Mouse (Mus musculus): ENCODE measurements around the gene Pde7b. TPM values are rescaled to one million over a fixed set of nuclear protein-coding genes. Genes with fewer than 3 reads are reported as not detected.

Gene Pde7b
- polyA plus RNA-seq, 1 experiment = 25.4 TPM

DNA sequence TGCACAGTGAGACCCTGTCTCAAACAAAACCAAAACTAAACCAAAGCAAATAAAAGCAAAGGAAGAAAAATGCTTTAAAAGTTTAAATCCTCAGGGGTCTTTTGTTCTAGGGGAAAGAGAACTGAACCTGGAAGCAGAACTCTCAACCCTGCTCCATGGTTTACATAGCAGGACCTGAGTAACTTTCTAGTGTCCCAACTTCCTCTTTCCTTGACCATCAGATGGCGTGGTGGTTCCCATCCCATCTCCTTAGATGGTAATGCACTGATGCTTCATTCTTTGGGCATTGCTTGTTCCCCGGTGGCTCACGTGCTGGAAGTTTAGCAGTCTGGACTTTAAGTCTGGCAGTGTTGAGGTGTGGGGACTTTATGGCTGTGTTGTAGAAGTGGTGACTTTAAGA is 343.5 kb downstream of the Pde7b start:
- TF ChIP-seq POLR2A (IDR thresholded peaks at IDR 0.05; ENCODE audit: extremely low read depth, insufficient read depth, low read length) (no peak), CTCF (IDR thresholded peaks at IDR 0.05; ENCODE audit: extremely low read depth, insufficient read depth, low read length) (no peak)
- H3K4me3 ChIP-seq (ENCODE audit: insufficient read depth, low read length) = no peak overlapping the region
- no peak overlapping the region for H3K27ac ChIP-seq (ENCODE audit: insufficient read depth, low read length)
- H3K4me1 ChIP-seq (ENCODE audit: control insufficient read depth, insufficient read depth, low read length) = peaks cover 4% of the 10 kb centered on the region; the same call in 1 of the 2 replicates

DNA sequence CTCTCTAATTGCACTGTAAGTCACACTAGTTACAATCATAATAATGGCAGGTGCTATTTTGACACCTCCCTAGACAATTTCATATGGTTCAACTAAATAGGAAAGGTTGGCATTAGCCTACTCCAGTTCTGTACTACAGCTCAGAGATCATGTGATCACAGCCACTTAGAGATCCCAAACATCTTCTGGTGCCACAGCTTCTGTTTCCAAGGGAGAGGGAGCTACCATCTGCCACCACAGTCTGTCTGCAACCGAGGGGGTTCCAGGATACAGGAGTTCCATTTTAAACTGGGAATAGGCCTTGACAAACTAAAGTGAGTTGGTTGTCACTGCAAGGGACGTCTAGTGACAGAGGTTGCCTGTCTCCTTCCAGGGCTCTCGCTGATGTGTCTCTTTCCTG is 344.1 kb downstream of the Pde7b start:
- TF ChIP-seq CTCF (IDR thresholded peaks at IDR 0.05; ENCODE audit: extremely low read depth, insufficient read depth, low read length) = no peak
- TF ChIP-seq POLR2A (IDR thresholded peaks at IDR 0.05; ENCODE audit: extremely low read depth, insufficient read depth, low read length) = no peak
- Histone ChIP-seq H3K4me1 (ENCODE audit: control insufficient read depth, insufficient read depth, low read length) (peaks cover 4% of the 10 kb centered on the region; the same call in 1 of the 2 replicates), H3K4me3 (ENCODE audit: insufficient read depth, low read length) (no peak overlapping the region), H3K27ac (ENCODE audit: insufficient read depth, low read length) (no peak overlapping the region)

DNA sequence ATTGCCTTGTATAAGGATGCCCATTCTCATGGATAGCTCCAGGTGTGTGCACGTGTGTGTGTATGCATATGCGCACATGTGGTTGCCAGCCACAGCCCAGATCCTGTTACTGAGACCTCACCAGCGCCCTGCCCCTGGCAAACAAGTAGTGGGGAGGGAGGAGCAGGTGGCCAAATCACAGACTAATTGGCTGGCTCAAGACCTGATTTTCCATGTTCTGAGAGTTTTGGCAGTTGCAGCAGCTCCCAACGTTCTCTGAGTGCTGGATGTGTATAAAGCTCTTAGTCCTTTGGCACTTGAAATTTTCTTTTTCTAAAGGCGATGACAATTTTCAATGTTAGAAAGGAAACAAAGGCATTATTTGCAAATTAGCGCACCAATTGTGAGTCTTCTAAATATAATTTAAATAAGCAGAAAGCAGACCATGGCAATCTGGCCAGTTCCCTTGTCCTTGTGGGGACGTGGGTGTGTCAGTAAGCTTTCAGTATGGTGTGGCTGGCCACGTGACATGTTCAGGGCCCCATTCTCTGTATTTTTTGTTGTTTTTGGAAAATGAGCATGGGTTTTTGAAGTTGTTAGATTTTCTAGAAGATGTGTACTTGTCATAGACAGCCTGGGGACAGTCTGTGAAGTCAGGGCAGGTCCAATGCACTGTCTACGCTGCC is 345.7 kb downstream of the Pde7b start:
- H3K4me3 ChIP-seq (ENCODE audit: insufficient read depth, low read length) = no peak overlapping the region
- TF ChIP-seq CTCF (IDR thresholded peaks at IDR 0.05; ENCODE audit: extremely low read depth, insufficient read depth, low read length) (no peak), POLR2A (IDR thresholded peaks at IDR 0.05; ENCODE audit: extremely low read depth, insufficient read depth, low read length) (no peak)
- no peak overlapping the region for H3K27ac ChIP-seq (ENCODE audit: insufficient read depth, low read length)
- peaks cover 4% of the 10 kb centered on the region; the same call in 1 of the 2 replicates for H3K4me1 ChIP-seq (ENCODE audit: control insufficient read depth, insufficient read depth, low read length)

DNA sequence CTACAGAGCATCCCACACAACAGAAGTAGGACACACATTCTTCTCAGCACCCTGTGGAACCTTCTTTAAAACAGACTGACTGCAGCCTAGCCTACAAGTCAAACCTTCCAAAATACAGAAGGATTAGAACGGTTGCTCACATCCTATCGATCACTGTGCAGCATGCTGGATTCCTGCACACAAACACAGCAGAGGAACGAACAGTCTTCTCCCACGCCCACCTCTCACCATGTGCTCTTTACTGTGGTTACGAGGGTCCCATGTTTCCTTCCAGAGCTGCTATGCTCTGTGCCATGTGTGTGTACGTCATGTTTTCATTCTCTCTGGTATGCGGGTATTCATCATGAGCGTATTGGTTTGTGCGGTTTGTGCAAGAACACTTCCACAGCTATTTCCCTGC is 347.3 kb downstream of the Pde7b start:
- TF ChIP-seq POLR2A (IDR thresholded peaks at IDR 0.05; ENCODE audit: extremely low read depth, insufficient read depth, low read length) (no peak), CTCF (IDR thresholded peaks at IDR 0.05; ENCODE audit: extremely low read depth, insufficient read depth, low read length) (no peak)
- H3K4me1 ChIP-seq (ENCODE audit: control insufficient read depth, insufficient read depth, low read length) = peaks cover 3% of the 10 kb centered on the region; the same call in 1 of the 2 replicates
- H3K27ac ChIP-seq (ENCODE audit: insufficient read depth, low read length) = no peak overlapping the region

DNA sequence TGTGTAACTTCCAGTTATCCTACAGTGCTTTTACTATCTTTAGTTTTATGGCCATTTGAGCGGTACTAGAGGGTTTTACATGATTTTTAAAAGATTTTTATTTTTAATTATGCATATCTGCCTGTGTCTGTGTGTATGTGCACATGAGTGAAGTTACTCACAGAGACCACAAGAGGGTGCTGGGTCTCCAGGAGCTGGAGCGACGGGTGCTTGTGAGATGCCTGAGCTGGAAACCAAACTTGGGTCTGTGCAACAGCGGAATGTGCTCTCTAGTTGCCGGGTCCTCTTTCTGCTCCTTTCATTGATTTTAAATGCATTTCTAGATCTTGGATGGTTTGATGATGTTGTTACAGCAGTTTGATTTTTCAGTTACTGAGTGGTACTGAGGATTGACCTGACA is 352.8 kb downstream of the Pde7b start:
- H3K27ac ChIP-seq (ENCODE audit: insufficient read depth, low read length) = no peak overlapping the region
- TF ChIP-seq CTCF (IDR thresholded peaks at IDR 0.05; ENCODE audit: extremely low read depth, insufficient read depth, low read length) (no peak), POLR2A (IDR thresholded peaks at IDR 0.05; ENCODE audit: extremely low read depth, insufficient read depth, low read length) (no peak)
- no peak overlapping the region for H3K4me3 ChIP-seq (ENCODE audit: insufficient read depth, low read length)
- no peaks in the 10 kb centered on the region for H3K4me1 ChIP-seq (ENCODE audit: control insufficient read depth, insufficient read depth, low read length)

More for the DNA sequence above, 347.3 kb downstream of the Pde7b start:
- no peak overlapping the region for H3K4me3 ChIP-seq (ENCODE audit: insufficient read depth, low read length)

DNA sequence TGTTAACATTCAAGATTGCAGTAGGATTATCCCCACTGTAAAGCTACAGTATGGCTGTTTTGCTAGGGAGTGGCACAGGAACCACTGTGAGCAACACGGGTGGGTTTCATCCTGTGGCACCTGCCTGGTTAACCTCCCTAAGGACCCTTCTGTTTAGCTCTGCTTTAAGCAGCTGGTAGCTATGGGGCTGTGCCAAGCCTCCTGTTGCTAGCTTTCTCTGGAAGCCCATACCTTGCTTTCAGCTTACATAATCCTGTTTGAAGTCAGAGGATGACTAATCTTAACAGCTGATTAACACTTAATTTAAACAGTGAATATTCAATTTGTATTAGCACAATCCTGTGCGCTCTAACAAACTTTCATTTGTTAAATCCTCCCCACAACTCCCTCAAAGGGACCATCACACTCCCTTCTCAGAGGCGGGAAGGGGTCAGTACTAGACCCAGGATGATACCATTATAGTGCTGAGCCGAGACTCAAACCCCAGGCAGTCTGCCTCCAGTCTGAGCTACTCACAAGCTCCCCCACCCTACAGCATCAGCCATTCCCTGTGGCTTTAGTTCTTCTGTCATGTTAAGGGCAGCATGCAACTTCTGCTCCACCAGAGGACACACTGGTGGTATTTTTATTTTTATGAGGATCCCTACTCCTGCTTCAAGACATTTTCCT is 362.3 kb downstream of the Pde7b start:
- Histone ChIP-seq H3K4me3 (ENCODE audit: insufficient read depth, low read length) (no peak overlapping the region), H3K27ac (ENCODE audit: insufficient read depth, low read length) (no peak overlapping the region), H3K4me1 (ENCODE audit: control insufficient read depth, insufficient read depth, low read length) (no peaks in the 10 kb centered on the region)
- TF ChIP-seq CTCF (IDR thresholded peaks at IDR 0.05; ENCODE audit: extremely low read depth, insufficient read depth, low read length) = no peak
- no peak for TF ChIP-seq POLR2A (IDR thresholded peaks at IDR 0.05; ENCODE audit: extremely low read depth, insufficient read depth, low read length)

DNA sequence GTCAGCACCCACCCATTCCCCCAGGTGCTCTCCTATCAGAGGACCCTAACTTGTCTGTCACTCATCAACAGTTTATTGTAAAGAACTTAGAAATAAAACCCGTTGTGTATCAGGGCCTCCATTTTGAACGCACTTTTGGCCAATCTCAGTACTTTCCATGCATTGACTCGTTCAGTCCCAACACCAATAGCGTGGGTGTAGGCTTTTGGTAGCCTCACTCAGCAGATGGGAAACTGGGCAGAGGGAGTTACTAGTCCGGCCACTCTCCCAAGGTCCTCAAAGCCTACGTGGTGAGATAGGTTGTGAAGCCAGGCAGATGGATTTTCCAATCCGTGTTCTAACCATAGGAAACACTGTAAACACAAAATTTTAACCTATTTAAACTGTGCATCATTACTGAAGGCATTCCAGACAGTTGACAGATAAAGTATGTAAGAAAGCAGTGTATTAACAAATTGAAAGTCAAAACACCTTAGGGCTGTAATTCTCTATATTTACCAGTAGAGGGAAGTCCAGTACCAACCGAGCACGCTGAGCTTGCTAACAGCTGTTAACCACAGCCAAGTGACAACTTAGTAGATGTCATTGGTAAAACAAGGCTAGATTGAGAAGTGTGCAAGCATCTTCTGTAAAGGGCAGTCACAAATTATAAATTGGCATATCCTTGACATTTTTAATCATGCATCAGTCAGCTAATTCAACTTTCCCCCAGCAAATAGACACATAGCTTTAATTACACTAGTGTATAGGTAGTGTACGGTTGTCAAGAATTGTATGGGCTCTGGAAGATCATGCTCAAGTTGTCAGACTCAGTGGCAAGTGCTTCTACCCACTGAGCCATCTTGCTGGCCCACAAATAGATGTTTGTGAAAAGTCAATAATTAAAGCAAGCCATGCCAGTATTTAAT is 363.1 kb downstream of the Pde7b start:
- Histone ChIP-seq H3K4me1 (ENCODE audit: control insufficient read depth, insufficient read depth, low read length) (no peaks in the 10 kb centered on the region), H3K4me3 (ENCODE audit: insufficient read depth, low read length) (no peak overlapping the region), H3K27ac (ENCODE audit: insufficient read depth, low read length) (no peak overlapping the region)
- TF ChIP-seq CTCF (IDR thresholded peaks at IDR 0.05; ENCODE audit: extremely low read depth, insufficient read depth, low read length) = peak; percentile 84
- no peak for TF ChIP-seq POLR2A (IDR thresholded peaks at IDR 0.05; ENCODE audit: extremely low read depth, insufficient read depth, low read length)

DNA sequence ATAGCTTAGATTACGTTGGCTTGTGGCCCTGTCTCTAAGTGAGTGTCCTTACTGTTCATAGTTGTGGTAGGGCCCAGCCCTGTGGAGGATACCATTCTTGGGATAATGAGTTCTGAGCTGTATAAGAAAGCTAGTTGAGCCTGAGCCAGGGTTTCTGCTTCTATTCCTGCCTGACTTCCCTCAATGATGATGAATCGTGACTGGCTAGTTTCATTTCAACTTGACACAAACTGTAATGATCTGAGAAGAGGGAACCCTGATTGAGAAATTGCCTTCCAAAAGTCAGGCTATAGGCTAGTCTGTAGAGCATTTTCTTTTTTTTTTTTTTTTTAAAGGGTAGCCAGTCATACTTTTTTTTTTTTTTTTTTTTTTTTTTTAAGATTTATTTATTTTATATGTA is 376.0 kb downstream of the Pde7b start:
- Histone ChIP-seq H3K4me1 (ENCODE audit: control insufficient read depth, insufficient read depth, low read length) (peaks cover 2% of the 10 kb centered on the region; the same call in 1 of the 2 replicates), H3K27ac (ENCODE audit: insufficient read depth, low read length) (no peak overlapping the region), H3K4me3 (ENCODE audit: insufficient read depth, low read length) (no peak overlapping the region)
- TF ChIP-seq CTCF (IDR thresholded peaks at IDR 0.05; ENCODE audit: extremely low read depth, insufficient read depth, low read length) (no peak), POLR2A (IDR thresholded peaks at IDR 0.05; ENCODE audit: extremely low read depth, insufficient read depth, low read length) (no peak)

Other genes starting within 250 kb of the Pde7b start
- 211 and 247 TPM in 2 replicates for gene Ahi1, start 227.5 kb upstream of the Pde7b start, polyA plus RNA-seq (2012; rRNA removed)